13 mouse cellular contexts compared by ENCODE assay signal in genomic region chr15:69923833-69924232, GRCm38 (mm10).
DNase-seq lines count a peak whose midpoint lies in the region; ATAC-seq lines count a peak whose summit lies in the region.
"Had no signal": no experiment of that assay in that cellular context is flagged by ENCODE, and none has a peak within 500 bp of the region (broad histone marks: within the 10 kb centered on the region; RNA-seq: fewer than 3 reads in every experiment).

No protein-coding gene starts in this region.

- peak; percentile 30 for DNase-seq in layer of hippocampus, adult 11-12 months (ENCODE audit: low spot score)
- DNase-seq in layer of hippocampus, postnatal 25 days (ENCODE audit: extremely low spot score in 1 of 2, low spot score in 1 of 2) = no peak
- DNase-seq in layer of hippocampus, adult 18-20 months (ENCODE audit: low spot score in 2 of 2) = peak; percentile 6 to 33
- DNase-seq in left cerebral cortex, postnatal 4 days = peak; percentile 23
- DNase-seq in gastrocnemius, postnatal 10 days = no peak
- DNase-seq in adrenal gland, postnatal 36 days = no peak
- DNase-seq: adrenal gland, postnatal 10 days; cerebellum, adult 8-10 months; kidney, postnatal 25 days had no signal

- peaks cover 6% of the 10 kb centered on the region; the same call in 1 of the 2 replicates for H3K4me1 ChIP-seq in forebrain, embryonic 13.5 days

- no peak overlapping the region for H3K4me2 ChIP-seq in forebrain, embryonic 13.5 days
- H3K4me2 ChIP-seq: lung, embryonic 14.5 days had no signal

- H3K9me3 ChIP-seq in forebrain, embryonic 13.5 days (replicated peaks) = no peaks in the 10 kb centered on the region

- intact Hi-C loops in left cerebral cortex, postnatal 4 days (cut with DNase I) = loop anchor here (5.0 kb wide), 1 partner anchor 987 kb away; no protein-coding TSS in a partner anchor

- peak; percentile 95 for ATAC-seq in forebrain, embryonic 13.5 days

- H3K4me3 ChIP-seq in forebrain, embryonic 13.5 days = no peak overlapping the region

- no peaks in the 10 kb centered on the region for H3K27me3 ChIP-seq in forebrain, embryonic 13.5 days
- H3K27me3 ChIP-seq: CH12.LX had no signal

- WGBS in forebrain, embryonic 13.5 days = 23% methylated on average over 4 of the region's 4 CpGs

- peak overlapping the region; percentile 25 for H3K27ac ChIP-seq in forebrain, embryonic 13.5 days
- H3K27ac ChIP-seq: stomach, postnatal 0 days had no signal

- no peaks in the 10 kb centered on the region for H3K36me3 ChIP-seq in forebrain, embryonic 13.5 days (ENCODE audit: poor library complexity, severe bottlenecking)

- H3K9ac ChIP-seq in forebrain, embryonic 13.5 days = no peak overlapping the region
- H3K9ac ChIP-seq: lung, embryonic 14.5 days had no signal

Comparison
In these comparisons a context has a peak if more than half of its experiments do, and no peak if none do; other contexts are left out.
1. DNase-seq: peak in layer of hippocampus, adult 11-12 months (single experiment), layer of hippocampus, adult 18-20 months (2 of 2) and left cerebral cortex, postnatal 4 days (single experiment); none in layer of hippocampus, postnatal 25 days (0 of 2), gastrocnemius, postnatal 10 days (single experiment) and adrenal gland, postnatal 36 days (0 of 2).